Mouse (Mus musculus) MEL (cell line): ENCODE data around the gene 2010300C02Rik. TPM values are rescaled to one million over a fixed set of nuclear protein-coding genes. Genes with fewer than 3 reads are reported as not detected.
A peak's percentile ranks its signal among the peaks of the same experiment; 100 is the strongest.

ENCODE experiments used
- DNase-seq: peaks from one replicate; pipeline ENCODE4 v3.0.0; 2011; ENCODE audit warnings: low read depth, low spot score
- H3K27ac ChIP-seq: 2 replicates; pipeline ENCODE4 v1.5.1; 2012; ENCODE audit warnings: low read depth, mild to moderate bottlenecking, control low read depth, low read length, moderate library complexity; ENCODE audit not compliant: control insufficient read depth
- H3K27me3 ChIP-seq, 2 experiments: fragments of 150-350 bp in 1 of 2; sonication (generic) in 1 of 2; 2 replicates each; pipeline ENCODE4 v1.6.1; 2012; ENCODE audit warnings: low read length in 2 of 2, mild to moderate bottlenecking in 2 of 2, improper control_type of control experiment in 1 of 2, moderate library complexity in 1 of 2; ENCODE audit not compliant: insufficient read depth in 2 of 2, control insufficient read depth in 1 of 2
- H3K36me3 ChIP-seq, 2 experiments: 2 replicates each; pipeline ENCODE4 v1.6.1; 2012 to 2014; ENCODE audit warnings: low read length in 2 of 2, improper control_type of control experiment in 1 of 2, inconsistent platforms in 1 of 2, mild to moderate bottlenecking in 1 of 2; ENCODE audit not compliant: insufficient read depth in 2 of 2, control insufficient read depth in 1 of 2
- H3K4me1 ChIP-seq, 2 experiments: fragments of 150-350 bp in 1 of 2; sonication (generic) in 1 of 2; 2 replicates each; pipeline ENCODE4 v1.6.1; 2012; ENCODE audit warnings: low read length in 2 of 2, improper control_type of control experiment in 1 of 2, mild to moderate bottlenecking in 1 of 2; ENCODE audit not compliant: insufficient read depth in 2 of 2, control insufficient read depth in 1 of 2
- H3K4me3 ChIP-seq, 2 experiments: fragments of 150-350 bp in 1 of 2; sonication (generic) in 1 of 2; 2 replicates each; pipeline ENCODE4 v1.5.1; 2012; ENCODE audit warnings: low read depth in 2 of 2, low read length in 2 of 2, mild to moderate bottlenecking in 2 of 2, moderate library complexity in 2 of 2, control low read depth in 1 of 2, improper control_type of control experiment in 1 of 2; ENCODE audit not compliant: control insufficient read depth in 1 of 2, insufficient read depth in 1 of 2
- H3K79me2 ChIP-seq: 2 replicates; pipeline ENCODE4 v1.6.1; 2012; ENCODE audit warnings: mild to moderate bottlenecking, low read length, moderate library complexity; ENCODE audit not compliant: control insufficient read depth, poor library complexity, insufficient read depth
- H3K9ac ChIP-seq: 2 replicates; pipeline ENCODE4 v1.6.1; 2012; ENCODE audit warnings: low read depth, mild to moderate bottlenecking, control low read depth, low read length, moderate library complexity; ENCODE audit not compliant: control insufficient read depth, poor library complexity, severe bottlenecking
- H3K9me3 ChIP-seq: fragments of 150-350 bp; sonication (generic); replicated peaks from 2 replicates; pipeline ENCODE4 v1.6.1; 2012; ENCODE audit warnings: mild to moderate bottlenecking, low read length, improper control_type of control experiment, moderate library complexity; ENCODE audit not compliant: insufficient read depth
- CHD2 ChIP-seq: IDR thresholded peaks from 2 replicates; pipeline ENCODE4 v1.6.1; 2011; ENCODE audit warnings: low read length, improper control_type of control experiment
- CTCF ChIP-seq, 3 experiments: IDR thresholded peaks in 2 of 3; conservative IDR thresholded peaks in 1 of 3; 2 replicates each; pipeline ENCODE4 v1.5.1; 2011 to 2012; ENCODE audit warnings: low read length in 3 of 3, low read depth in 2 of 3, mild to moderate bottlenecking in 2 of 3, improper control_type of control experiment in 1 of 3, inconsistent platforms in 1 of 3, mixed read lengths in 1 of 3, moderate library complexity in 1 of 3; ENCODE audit not compliant: control insufficient read depth in 1 of 3, insufficient read depth in 1 of 3, poor library complexity in 1 of 3, severe bottlenecking in 1 of 3
- ELF1 ChIP-seq: IDR thresholded peaks from 2 replicates; pipeline ENCODE4 v1.6.1; 2014; ENCODE audit warnings: low read depth, mild to moderate bottlenecking, inconsistent platforms, low read length, improper control_type of control experiment, moderate library complexity
- ETS1 ChIP-seq: IDR thresholded peaks from 2 replicates; pipeline ENCODE4 v1.6.1; 2012; ENCODE audit warnings: low read depth, mild to moderate bottlenecking, inconsistent platforms, low read length, improper control_type of control experiment, moderate library complexity
- GATA1 ChIP-seq: IDR thresholded peaks from 2 replicates; pipeline ENCODE4 v1.6.1; 2011; ENCODE audit warnings: low read depth, low read length, improper control_type of control experiment
- HCFC1 ChIP-seq: IDR thresholded peaks from 2 replicates; pipeline ENCODE4 v1.6.1; 2012; ENCODE audit warnings: low read depth, mild to moderate bottlenecking, inconsistent platforms, low read length, improper control_type of control experiment, moderate library complexity
- JUND ChIP-seq: IDR thresholded peaks from 2 replicates; pipeline ENCODE4 v1.6.1; 2011; ENCODE audit warnings: low read depth, mild to moderate bottlenecking, improper control_type of control experiment, low read length
- KAT2A ChIP-seq: conservative IDR thresholded peaks from 2 replicates; pipeline ENCODE4 v1.6.1; 2012; ENCODE audit warnings: low read depth, low read length, improper control_type of control experiment, inconsistent platforms
- MAFK ChIP-seq: IDR thresholded peaks from 2 replicates; pipeline ENCODE4 v1.6.1; 2011; ENCODE audit warnings: low read depth, mild to moderate bottlenecking, low read length, improper control_type of control experiment, borderline replicate concordance
- MXI1 ChIP-seq: IDR thresholded peaks from 2 replicates; pipeline ENCODE4 v1.6.1; 2011; ENCODE audit warnings: mild to moderate bottlenecking, low read depth, low read length, improper control_type of control experiment
- MYB ChIP-seq: IDR thresholded peaks from 2 replicates; pipeline ENCODE4 v1.6.1; 2011; ENCODE audit warnings: mild to moderate bottlenecking, low read depth, low read length, improper control_type of control experiment
- MYC ChIP-seq: IDR thresholded peaks from 2 replicates; pipeline ENCODE4 v1.6.1; 2011; ENCODE audit warnings: low read depth, mild to moderate bottlenecking, low read length, improper control_type of control experiment, moderate library complexity
- NELFE ChIP-seq: IDR thresholded peaks from 2 replicates; pipeline ENCODE4 v1.6.1; 2011; ENCODE audit warnings: low read depth, low read length, improper control_type of control experiment
- NRF1 ChIP-seq: IDR thresholded peaks from 2 replicates; pipeline ENCODE4 v1.6.1; 2014; ENCODE audit warnings: low read depth, mild to moderate bottlenecking, inconsistent platforms, low read length, improper control_type of control experiment, moderate library complexity; ENCODE audit not compliant: poor library complexity, insufficient read depth, severe bottlenecking
- POLR2AphosphoS5 ChIP-seq: IDR thresholded peaks from 2 replicates; pipeline ENCODE4 v1.6.1; 2012; ENCODE audit warnings: low read depth, borderline replicate concordance, mild to moderate bottlenecking, inconsistent platforms, low read length, moderate library complexity, mixed read lengths
- RAD21 ChIP-seq: IDR thresholded peaks from 2 replicates; pipeline ENCODE4 v1.6.1; 2011; ENCODE audit warnings: mild to moderate bottlenecking, low read depth, low read length, improper control_type of control experiment
- RCOR1 ChIP-seq: IDR thresholded peaks from 2 replicates; pipeline ENCODE4 v1.6.1; 2012; ENCODE audit warnings: low read depth, mild to moderate bottlenecking, inconsistent platforms, low read length, improper control_type of control experiment
- SIN3A ChIP-seq: IDR thresholded peaks from 2 replicates; pipeline ENCODE4 v1.6.1; 2012; ENCODE audit warnings: low read length, improper control_type of control experiment, inconsistent platforms
- SMC3 ChIP-seq: IDR thresholded peaks from 2 replicates; pipeline ENCODE4 v1.6.1; 2011; ENCODE audit warnings: low read depth, low read length, improper control_type of control experiment
- TAL1 ChIP-seq: IDR thresholded peaks from 2 replicates; pipeline ENCODE4 v1.6.1; 2012; ENCODE audit warnings: mild to moderate bottlenecking, inconsistent platforms, low read length, moderate library complexity, mixed read lengths
- TBP ChIP-seq: IDR thresholded peaks from 2 replicates; pipeline ENCODE4 v1.8.0; 2011; ENCODE audit warnings: low read depth, low read length, improper control_type of control experiment
- UBTF ChIP-seq: IDR thresholded peaks from 2 replicates; pipeline ENCODE4 v1.6.1; 2012; ENCODE audit warnings: low read depth, mild to moderate bottlenecking, inconsistent platforms, low read length, improper control_type of control experiment, moderate library complexity, borderline replicate concordance; ENCODE audit not compliant: insufficient read depth
- USF1 ChIP-seq: IDR thresholded peaks from 2 replicates; pipeline ENCODE4 v1.6.1; 2014; ENCODE audit warnings: low read depth, mild to moderate bottlenecking, inconsistent platforms, low read length, improper control_type of control experiment, moderate library complexity
- ZC3H11A ChIP-seq: IDR thresholded peaks from 2 replicates; pipeline ENCODE4 v1.6.1; 2012; ENCODE audit warnings: low read depth, mild to moderate bottlenecking, inconsistent platforms, low read length, improper control_type of control experiment
- ZMIZ1 ChIP-seq: IDR thresholded peaks from 2 replicates; pipeline ENCODE4 v1.6.1; 2012; ENCODE audit warnings: low read depth, mild to moderate bottlenecking, inconsistent platforms, low read length, improper control_type of control experiment, moderate library complexity
- polyA plus RNA-seq, 2 experiments: library from polyadenylated mRNA; stranded (reverse) in 1 of 2; unstranded in 1 of 2; fragments of >175 nt in 1 of 2; fragments of >200 nt in 1 of 2; gene quantifications; 2 replicates each; pipeline versions ENCODE4 v1.2.1 to v1.2.4; 2012; ENCODE audit warnings: low replicate concordance in 2 of 2, low read depth in 1 of 2; ENCODE audit not compliant: insufficient read length in 2 of 2, insufficient read depth in 1 of 2, missing spikeins in 1 of 2
- total RNA-seq: library from RNA; depleted of rRNA; stranded (reverse); fragments of 300-350 nt; gene quantifications from 2 replicates; pipeline ENCODE4 v1.2.3, GENCODE M21; 2012

The 2010300C02Rik gene
- total and polyA plus RNA-seq, 3 experiments: not detected

- no peaks in the 10 kb centered on the region for H3K36me3 ChIP-seq
- no peak overlapping the region for H3K9ac ChIP-seq
- no peaks in the 10 kb centered on the region for H3K9me3 ChIP-seq
- H3K27ac ChIP-seq: no peak overlapping the region
- DNase-seq: no peak
- no peaks in the 10 kb centered on the region for H3K79me2 ChIP-seq
- H3K27me3 ChIP-seq: peaks cover 0 to 1% of the 10 kb centered on the region in 2 experiments; a peak in 1 of 4 replicates
- no peak overlapping the region for H3K4me3 ChIP-seq
- H3K4me1 ChIP-seq: no peaks in the 10 kb centered on the region
- TF ChIP-seq RCOR1 (no peak), ETS1 (no peak), KAT2A (no peak), NELFE (no peak), HCFC1 (no peak), ELF1 (no peak), NRF1 (no peak), CTCF (IDR thresholded peaks at IDR 0.05 in 2 of 3, conservative IDR thresholded peaks at IDR 0.05 in 1 of 3; ENCODE audit: control insufficient read depth in 1 of 3, insufficient read depth in 1 of 3, low read depth in 2 of 3, low read length in 3 of 3, poor library complexity in 1 of 3, severe bottlenecking in 1 of 3) (no peak), RAD21 (no peak), ZC3H11A (no peak), ZMIZ1 (no peak), MXI1 (no peak), SIN3A (no peak), JUND (no peak), USF1 (no peak), TBP (no peak), POLR2AphosphoS5 (no peak), TAL1 (no peak), MYC (no peak), MYB (no peak)
- TF ChIP-seq, all 39 proteins: peak for 0
Measured at GRCm38 (mm10) chr1:37641361-37641760, 78.5 kb downstream of the 2010300C02Rik start.

GRCm38 (mm10) chr1:37639101-37639500 lies 80.8 kb downstream of the 2010300C02Rik start:
- H3K27ac ChIP-seq: no peak overlapping the region
- H3K27me3 ChIP-seq: no peaks in the 10 kb centered on the region
- H3K9ac ChIP-seq: no peak overlapping the region
- TF ChIP-seq UBTF (no peak), MAFK (no peak), SIN3A (peak; percentile 41; the same call in 1 of the 2 replicates), GATA1 (no peak), MXI1 (0 out of 2 replicates have a peak, but pooled peaks have one; percentile 41), CTCF (IDR thresholded peaks at IDR 0.05 in 2 of 3, conservative IDR thresholded peaks at IDR 0.05 in 1 of 3; ENCODE audit: control insufficient read depth in 1 of 3, insufficient read depth in 1 of 3, low read depth in 2 of 3, low read length in 3 of 3, poor library complexity in 1 of 3, severe bottlenecking in 1 of 3) (peak; percentile 80 to 81 (median 80)), ZC3H11A (peak; percentile 37), CHD2 (no peak), NELFE (no peak), RAD21 (peak; percentile 56), SMC3 (peak; percentile 85)
- H3K79me2 ChIP-seq: no peaks in the 10 kb centered on the region
- DNase-seq: peak; percentile 73
- H3K36me3 ChIP-seq: no peaks in the 10 kb centered on the region
- peak overlapping the region in 1 of 2 experiments; percentile 14; a peak in 1 of 4 replicates for H3K4me3 ChIP-seq
- H3K4me1 ChIP-seq: no peaks in the 10 kb centered on the region
- no peaks in the 10 kb centered on the region for H3K9me3 ChIP-seq
